Mouse (Mus musculus) cerebellum, postnatal 36 days (tissue): ENCODE measurements around the gene Zfp518a.
A peak's percentile ranks its signal among the peaks of the same experiment; 100 is the strongest.

Source experiments
- DNase-seq, 2 experiments: peaks; one replicate each; pipeline ENCODE4 v3.0.0; 2021 to 2022; ENCODE audit warnings: mixed read lengths in 2 of 2

Zfp518a gene

DNA sequence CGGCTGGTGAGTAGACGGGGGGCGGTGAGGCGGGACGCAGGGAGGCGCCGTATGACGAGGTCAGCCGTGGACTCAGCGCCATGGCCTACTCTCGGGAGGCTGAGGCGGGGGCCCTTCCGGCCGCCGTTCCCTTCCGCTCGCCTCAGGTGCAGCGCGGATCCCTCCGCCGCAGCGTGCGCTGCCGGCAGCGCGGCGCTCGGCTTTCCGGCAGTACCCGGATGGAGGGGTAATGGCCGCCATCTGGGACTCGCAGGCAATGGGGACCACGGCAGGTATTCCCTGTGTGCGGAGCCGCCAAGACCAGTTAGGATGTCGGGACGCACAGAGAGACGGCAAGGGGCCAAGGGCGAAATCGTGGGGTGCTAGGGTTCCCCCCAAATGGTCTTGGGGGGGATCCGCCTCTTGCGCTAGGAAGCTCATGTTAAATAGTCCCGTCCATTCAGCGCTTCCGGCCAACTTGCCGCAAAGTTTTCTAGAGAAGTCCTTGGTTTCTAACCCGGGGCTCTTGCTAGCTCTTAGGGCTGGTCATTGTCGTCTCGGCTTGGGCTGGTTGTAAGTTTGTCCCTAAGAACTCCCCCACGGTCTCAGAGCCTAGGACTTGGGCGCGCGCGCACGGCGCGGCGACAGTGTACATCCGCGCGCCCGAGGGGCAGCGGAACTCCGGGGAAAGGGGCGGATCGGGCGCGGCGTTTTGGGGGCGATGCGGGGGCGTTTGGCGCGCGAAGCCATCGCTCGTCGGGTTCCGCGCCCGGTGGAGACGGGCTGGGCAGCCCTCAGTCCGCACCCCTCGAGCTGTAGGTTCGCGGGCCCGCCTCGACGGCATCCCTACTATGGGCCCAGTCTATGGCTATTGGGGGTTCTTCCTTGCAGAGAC, at the start of gene Zfp518a:
Zfp518a (plus strand) TSS at position 187 of the 874 bp plus-strand sequence.
- peak; percentile 90 to 91 for DNase-seq

DNA sequence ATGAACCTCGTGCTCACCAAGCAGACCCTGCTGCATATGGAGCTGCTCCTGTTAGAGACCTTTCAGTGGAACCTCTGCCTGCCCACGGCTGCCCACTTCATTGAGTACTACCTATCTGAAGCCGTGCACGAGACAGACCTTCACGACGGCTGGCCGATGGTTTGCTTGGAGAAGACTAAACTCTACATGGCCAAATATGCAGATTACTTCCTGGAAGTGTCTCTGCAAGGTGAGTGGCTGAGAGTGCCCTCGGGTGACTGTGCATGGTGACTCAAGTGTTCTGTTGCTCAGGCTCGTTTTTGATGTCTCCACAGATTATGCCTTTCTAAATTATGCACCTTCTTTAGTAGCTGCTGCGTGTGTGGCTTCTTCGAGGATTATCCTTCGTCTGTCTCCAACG, 49.8 kb upstream of the Zfp518a start:
- no peak for DNase-seq

DNA sequence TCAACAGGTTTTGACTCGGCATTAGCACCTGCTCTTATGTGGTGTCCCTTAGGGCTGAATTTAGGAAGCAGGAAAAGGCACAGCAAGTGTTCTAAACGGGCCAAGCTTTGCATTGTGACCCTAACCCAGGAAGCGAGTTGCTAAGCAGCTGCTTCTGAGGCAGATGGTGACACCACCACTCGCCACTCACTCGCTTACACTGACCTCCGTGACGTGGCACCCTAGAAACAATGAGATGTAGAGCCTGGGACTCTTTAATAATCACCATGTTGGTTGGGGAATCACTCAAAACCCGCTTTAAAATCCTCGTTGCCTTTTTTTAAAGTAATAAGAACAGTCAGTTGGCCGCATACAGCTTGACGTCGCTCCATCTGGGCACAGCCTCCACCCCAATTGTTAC, 45.1 kb upstream of the Zfp518a start:
- no peak for DNase-seq

DNA sequence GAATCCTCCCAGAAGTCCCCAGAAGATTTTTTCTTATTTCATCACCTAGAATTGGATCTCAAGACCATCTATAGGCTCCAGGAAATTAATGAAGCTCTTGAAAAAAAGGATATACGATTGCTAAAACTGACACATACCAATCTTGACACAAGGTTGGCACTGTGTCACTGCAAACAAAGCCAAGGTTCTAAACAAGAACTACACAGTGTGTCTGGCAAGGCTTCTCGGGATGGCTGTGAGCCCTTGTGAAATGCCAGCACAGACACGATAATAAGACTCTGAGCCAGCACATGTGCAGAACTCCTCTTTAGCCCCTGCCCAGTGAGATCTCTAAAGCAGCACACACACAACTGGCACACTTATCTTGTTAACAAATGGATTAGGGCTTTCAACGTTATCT, 35.0 kb upstream of the Zfp518a start:
- peak; percentile 17 to 25 for DNase-seq

DNA sequence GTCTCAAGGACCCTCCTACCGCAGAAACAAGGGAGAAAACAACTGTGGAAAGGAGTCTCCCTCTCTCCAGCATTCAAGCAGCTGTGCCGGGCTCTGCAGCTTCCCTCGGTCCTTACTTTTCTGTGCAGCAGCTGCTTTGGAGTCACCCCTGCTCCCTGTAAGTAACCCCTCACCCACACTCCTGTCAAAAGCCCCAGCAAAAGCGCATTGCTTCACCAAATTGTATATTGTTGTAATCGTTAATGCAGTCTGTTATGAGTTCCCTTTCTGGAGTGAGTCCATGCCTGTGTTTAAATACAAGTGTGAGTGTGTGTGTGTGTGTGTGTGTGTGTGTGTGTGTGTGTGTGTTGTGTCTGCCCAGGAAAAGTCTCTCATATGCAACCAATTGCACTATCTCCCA, 26.2 kb upstream of the Zfp518a start:
- no peak for DNase-seq

DNA sequence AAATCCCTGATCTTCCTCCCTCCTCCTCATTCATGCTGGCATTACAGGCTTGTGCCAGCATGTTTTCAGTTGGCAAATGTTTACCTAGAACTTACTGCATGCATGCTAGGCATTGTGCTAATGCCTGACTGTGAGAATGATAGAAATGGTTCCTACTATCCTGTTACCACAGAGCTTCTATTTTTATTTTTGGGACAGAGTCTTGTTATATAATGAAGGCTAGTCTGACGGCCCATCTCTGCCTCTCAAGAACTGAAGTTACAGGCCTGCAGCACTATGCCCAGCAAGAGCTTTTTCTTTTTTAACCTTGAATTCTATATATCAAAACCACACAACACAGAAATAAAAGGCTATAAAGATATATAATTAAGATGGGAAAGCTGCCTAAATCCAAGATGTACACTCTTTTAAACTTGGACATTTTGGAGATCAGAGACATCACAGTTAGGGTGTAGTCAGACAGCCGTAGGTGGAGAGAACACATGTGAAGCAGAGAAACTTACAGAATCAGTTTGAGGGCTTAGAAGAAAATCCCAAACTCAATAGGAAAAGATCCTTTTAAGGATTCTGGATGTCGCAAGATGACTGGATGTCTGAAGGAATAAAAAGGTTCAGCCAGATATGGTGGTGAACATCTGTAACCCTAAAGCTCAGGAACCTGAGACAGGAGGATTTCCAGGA, 24.9 kb upstream of the Zfp518a start:
- DNase-seq = no peak

DNA sequence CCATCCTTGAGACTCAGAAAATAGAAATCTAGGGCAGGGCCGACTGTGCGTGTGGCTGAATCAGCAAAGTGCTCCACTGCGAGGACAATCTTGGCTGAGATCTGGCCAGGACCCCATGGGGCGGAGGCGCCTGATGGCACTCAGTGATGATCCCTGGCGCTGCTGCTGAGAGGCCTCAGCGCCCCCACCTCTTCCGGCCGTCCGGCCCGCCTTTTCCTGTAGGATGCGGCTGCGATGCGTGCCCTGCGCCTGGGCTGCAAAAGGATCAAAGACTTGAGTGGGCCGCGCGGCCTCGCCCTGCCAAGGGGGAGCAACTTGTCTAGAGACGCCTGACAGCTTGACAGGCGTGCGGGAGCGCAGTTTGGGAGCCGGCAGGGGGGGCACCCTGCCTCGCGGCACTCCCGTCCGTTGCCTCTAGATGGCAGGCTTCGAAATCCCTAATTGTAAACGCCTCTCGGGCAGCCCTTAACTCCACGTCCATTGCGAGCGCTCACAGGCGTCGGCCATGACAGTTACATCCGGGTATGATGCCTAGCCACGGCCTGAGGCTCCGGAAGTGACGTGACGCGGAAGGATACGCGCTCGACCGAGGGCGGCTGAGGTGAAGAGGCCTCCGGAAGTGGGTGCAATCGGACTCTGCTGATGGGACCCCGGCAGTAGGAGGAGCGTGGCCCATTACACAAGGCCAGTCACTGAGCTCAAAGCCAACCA, 21.4 kb upstream of the Zfp518a start:
- DNase-seq = peak; percentile 93 to 94

DNA sequence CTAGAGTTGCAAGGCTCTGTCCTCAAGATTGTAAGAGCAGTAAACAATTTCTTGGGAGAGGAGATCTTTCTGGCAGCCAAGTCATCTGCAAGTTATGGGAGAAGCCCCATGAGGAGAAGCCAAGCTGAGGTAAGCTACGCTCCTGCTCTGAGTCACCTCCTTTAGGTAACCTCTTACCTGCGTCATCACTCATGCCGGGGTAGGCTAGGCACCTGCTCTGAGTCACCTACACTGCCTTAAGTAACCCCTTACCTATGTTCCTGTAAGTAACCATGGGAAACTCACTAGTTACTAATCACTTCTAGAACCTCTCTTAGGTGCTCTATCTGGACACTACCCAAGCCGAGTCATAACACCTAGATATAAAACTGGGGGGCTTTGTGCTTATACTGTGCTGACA, 12.8 kb upstream of the Zfp518a start:
- no peak for DNase-seq

DNA sequence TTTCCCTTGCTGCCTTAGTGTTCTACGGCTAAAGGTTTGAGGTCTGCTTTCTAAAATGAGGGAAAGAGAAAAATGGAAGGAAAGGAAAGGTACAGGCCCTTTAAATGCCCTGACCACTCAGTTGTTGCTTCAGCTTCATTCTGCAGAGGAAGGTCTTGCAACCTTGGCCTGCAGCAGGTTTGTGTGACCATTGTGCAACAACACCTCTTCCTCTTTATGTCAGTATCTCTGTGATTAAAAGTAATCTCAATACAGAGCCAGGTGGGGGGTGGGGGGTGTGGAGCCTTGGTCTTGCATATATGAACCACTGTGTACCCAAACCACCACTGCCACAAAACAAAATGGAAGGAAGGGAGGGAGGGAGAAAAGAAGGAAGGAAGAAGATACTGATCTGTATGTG, 5.6 kb upstream of the Zfp518a start:
- no peak for DNase-seq

DNA sequence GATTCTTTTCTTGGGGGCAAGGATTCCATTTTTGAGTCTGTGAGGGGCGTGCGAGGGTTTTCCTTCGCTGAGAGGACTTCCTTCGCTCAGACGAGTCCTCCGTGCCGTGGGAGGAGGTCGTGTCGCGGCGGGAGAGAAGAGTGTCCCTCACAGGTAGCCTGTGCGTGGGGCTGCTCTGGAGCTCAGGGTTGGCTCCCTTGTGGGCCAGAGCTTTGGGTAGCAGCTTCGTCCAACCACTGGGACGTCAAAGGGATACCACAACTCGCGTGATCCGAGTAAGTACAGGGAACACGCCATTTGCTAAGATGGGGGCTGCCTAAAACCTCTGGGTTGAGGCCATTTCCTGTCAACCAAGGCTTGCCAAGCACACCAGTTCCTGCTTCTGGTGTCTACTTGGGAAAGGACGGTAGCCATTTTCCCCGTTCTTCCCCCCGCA, 416 bp upstream of the Zfp518a start:
- peak in 1 of 2 experiments; percentile 39 for DNase-seq

DNA sequence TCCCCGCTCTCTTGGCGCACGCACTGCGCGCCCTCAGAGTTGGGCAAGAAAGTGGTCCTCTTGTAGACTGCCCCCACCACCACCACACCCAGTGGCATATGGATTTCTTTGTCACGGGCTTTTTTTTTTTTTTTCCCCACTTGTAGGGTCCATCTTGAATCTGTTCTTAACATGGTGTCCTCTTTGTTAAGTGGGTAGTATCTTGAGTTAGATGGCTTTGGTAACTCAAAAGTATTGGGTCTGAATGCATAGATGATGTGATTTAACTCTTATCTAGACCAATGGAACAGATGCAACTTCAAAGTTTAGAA, 843 bp downstream of the Zfp518a start:
- no peak for DNase-seq

DNA sequence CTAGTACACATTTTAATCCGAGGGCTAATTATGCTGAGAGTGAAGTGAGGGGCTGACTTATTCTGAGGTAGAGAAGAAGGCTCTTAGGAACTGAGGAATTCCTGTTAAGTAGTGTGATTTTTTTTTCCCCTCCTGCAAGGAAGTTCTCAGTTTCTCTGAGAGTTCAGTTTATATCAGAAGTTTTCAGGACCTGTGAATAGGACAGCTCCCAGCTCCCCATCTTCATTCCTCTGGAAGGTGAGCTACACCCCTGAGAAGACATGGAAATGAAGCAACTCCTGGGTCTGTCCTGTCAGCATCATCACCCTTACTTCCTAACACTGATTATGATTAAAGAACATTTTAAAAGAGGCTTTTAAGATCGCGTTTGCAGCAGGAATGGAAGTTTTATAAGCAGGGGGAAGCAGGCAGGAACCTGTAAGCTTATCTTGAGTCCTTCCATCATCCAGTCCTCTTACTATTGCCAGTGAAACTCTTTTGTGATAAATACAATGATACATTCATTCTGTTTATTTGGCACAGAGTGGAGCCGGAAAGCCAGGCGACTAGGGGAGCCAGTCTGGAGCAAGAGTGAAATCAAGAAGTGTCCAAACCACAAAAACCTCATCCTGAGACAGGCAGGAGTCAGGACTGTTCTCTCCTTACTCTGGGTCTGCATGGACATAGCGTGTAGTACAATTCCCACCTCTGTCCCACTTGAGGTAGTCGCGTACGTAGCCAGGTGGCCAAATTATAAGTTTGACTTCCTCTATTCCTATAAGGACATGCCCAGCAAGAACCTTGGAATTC, 37.3 kb downstream of the Zfp518a start:
- DNase-seq = no peak

DNA sequence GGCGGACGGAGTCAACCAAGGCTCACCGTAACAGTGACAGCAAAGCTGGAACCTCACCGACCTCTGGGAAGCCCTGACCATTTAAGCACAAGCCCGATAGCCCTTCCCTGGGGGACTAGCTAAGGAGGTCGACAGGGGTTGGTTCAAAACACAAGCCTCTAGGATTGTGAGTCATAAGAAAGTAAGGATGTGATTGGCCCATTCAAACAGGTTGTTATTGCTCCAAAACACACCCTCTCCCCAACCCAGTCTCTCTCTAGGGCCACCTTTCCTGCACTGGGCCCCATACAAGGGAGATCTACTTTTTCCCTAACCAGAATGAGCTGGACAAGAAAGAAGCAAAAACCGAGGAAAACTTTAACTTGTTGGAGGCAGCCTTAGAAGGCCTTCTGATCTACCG, 40.9 kb downstream of the Zfp518a start:
- no peak for DNase-seq

DNA sequence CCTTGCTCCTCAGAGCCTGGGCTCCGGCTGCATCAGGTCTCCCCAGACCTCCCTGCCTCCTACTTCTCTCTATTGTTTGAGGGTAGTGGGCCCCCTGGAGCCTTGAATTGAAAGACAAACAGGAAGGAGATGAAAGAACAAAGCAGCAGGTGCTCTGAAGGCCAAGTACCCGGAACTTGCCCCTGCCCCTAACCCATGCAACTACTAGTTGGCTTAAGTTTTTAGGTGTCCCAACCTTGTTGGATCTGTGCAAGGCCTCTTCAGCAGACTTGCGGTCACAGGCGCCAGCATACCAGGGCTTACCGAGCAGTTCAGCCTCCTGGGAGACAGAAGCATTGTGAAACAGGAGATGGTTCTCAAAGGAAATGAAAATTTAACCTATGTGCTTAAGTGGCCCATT, 41.5 kb downstream of the Zfp518a start:
- DNase-seq = no peak

DNA sequence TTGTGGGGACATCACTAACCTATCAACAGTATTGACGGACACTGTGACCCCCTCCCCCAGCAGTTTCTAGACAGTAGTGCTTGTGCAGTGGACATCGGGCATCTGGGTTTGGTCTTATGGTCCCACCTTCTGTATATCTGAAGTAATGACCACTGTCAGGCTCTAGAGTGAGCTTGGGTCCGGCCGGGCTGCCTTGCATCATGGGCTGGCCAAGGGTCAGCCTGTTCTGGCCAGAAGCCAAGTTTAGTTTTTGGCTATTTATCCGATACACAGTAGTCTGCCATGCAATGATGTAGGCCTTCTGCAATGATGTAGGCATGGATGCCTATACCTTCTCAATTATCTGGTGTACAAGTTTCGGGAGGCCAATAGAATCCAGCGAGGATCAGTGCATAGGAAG, 49.0 kb downstream of the Zfp518a start:
- DNase-seq = no peak

DNA sequence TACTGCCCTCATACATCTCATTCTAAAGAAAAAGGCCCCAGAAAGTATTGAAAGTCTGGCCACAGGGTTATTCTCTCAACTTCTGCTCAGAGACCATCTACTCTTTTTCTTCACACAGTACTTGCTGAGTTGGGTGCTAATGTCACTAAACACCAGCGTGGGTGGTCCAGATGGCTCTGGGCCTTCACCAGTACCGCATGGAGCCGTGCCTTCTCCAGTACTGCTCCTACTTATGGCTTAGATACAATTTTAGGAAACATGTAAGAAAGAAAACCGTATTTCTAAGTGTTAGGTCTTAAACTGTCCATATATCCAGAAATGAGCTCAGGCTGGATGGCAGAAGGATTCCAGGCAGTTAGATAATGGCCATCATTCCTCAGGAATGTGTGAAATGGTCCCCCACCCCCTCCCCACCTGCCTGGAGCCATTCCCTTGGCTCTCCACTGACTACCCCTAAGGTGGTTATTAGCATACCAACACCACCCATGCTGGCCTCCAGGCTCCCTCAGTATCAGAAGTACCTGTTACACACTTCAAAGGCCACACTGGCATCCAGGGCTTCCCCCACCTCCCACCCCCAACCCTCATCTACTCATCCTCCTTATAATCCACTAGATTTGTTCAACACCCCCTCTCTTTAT, 52.6 kb downstream of the Zfp518a start:
- no peak for DNase-seq

DNA sequence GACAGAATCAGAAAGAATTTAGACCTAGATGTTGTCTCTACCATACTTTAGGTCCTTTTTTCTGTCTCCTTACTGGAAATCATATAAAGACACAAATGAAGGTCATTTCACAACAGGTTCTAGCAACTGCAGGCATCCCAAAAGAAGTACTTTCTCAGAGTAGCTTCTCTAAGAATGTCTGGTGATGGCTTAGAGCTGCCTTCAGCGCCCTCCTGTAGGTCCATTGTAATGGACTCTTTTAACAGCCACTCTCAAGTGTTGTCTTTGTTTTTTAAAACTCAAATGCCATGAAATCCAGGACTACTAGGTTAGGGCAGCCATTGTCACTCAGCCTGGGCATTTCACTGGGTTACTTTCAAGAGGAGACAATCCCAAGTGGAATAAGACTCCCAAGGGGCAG, 64.5 kb downstream of the Zfp518a start:
- no peak for DNase-seq

DNA sequence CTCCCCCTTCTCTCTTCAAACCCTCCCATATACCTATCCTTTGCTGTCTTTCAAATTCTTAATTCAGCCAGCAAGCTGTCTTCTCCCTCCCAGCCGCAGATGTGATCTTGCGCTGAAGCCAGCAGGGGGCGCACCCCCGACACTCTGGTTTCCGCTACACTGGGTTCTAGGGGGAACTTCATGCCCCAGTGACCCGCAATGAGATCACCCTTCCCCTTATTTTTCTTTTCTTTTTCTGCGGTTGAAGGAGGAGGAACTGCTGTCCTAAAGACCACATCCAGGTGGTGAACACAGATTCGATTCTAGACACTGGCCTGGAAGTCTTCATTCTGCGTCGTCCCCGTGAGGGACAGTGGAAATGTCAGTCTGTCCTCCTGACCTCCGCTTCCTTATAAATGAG, 68.5 kb downstream of the Zfp518a start:
- DNase-seq = peak in 1 of 2 experiments; percentile 17

DNA sequence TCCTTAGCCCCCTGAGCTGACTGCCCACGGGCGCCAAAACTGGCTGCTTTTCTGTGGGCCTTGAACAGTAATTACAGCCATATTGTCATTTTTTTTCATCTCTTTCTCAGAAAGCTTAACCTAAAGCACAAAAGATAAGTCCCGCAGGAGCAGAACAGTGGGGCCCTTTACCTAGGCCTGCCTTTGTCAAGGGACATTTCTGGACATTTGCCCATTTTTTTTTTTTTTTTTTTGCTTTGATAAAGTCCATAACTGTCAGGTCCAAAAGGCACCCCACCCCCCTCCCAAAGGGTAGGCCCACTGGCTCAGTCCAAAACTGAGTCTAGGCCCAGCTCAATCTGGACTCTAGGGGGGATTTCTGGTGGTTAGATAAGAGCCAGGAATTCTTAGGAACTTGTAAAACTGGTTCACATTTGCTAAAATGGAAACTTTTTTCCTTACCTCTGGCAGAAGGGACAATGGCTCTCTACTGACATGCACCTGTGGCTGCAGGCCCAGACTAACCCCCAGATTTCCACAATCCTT, 69.9 kb downstream of the Zfp518a start:
- no peak for DNase-seq

DNA sequence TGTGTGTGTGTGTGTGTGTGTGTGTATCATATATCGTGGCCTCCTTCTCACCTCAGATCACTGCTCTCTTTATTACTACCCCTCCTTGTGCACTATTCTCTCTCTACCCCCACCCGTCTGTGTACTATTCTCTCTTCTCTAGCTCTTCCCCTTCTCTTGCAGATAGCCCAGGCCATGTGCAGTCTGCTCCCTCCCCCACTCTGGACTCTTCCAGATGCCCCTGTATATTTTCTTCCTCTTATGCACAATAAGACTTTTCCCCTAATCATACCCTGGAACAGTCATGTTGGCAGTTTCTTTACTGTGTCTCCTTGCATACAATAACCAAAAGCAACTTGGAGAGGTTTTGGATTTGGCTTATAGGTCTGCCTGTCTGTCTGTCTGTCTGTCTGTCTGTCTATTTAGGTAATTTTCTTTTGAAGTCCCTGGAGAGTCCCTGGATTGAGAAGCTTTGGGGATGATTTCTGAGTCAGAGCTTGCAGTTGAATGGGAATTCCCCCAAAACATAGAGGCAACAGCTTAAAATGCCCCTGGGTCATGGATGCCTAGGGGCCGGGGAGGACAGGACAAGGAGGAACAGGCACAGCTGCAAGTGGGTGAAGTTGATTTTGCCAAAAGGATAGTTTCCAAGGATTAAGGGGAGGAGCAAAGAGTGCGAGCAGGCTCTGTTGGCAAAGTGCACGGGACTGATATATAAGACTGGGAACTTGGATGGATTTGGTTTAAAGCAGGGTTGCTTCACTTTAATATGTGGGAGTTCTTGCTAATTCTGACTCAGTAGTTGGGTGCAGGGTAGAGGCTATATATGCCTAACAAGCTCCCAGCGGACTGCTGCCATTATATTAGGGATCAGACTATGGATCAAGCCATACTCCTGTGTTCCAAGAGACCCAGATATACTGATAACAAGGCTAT, 70.7 kb downstream of the Zfp518a start:
- no peak for DNase-seq
